Mouse (Mus musculus): ENCODE data around the gene Ptpre. TPM values are rescaled to one million over a fixed set of nuclear protein-coding genes. Genes with fewer than 3 reads are reported as not detected.
"Not testable (repeated sequence)": the region's sequence is repeated elsewhere in the genome, so short reads cannot be mapped to it uniquely, and the experiment has no call there.

Gene Ptpre
- polyA plus RNA-seq, 1 experiment from 2014 or later: 4.7 TPM

DNA sequence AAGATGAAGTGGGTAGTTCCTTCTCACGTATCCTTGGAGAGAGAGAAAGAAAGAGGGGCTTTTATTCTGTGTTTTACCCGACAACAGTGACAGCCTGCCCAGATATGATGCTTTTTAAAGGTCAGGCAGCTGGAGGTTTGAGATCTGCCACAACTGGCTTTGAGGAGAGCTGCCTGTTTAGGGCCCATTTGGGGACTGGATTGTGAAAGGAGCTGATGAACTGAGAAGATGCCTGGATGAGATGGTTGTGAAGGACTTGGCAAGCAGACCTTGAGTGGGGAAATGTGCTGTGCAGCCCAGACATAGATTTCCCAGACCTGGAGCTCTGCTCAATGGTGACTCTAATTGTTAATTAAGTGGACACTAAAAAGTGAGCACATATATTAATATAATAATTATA, 31.3 kb downstream of the Ptpre start:
- H3K27ac ChIP-seq (ENCODE audit: low read depth, low read length): no peak overlapping the region
- no peaks in the 10 kb centered on the region for H3K36me3 ChIP-seq (ENCODE audit: control insufficient read depth, insufficient read depth)
- ATAC-seq: no peak
- no peak overlapping the region for H3K9ac ChIP-seq (ENCODE audit: low read depth, low read length)
- no peaks in the 10 kb centered on the region for H3K27me3 ChIP-seq (replicated peaks; ENCODE audit: control insufficient read depth, insufficient read depth, low read length)
- TF ChIP-seq CTCF (IDR thresholded peaks at IDR 0.05; ENCODE audit: low read depth): no peak
- H3K4me1 ChIP-seq (replicated peaks; ENCODE audit: control insufficient read depth, insufficient read depth, low read length): no peaks in the 10 kb centered on the region
- no peak overlapping the region for H3K4me2 ChIP-seq (replicated peaks; ENCODE audit: low read depth)
- 76% methylated on average over 2 of the region's 2 CpGs for whole genome bisulfite sequencing
- no peaks in the 10 kb centered on the region for H3K9me3 ChIP-seq (ENCODE audit: control insufficient read depth)
- H3K4me3 ChIP-seq (ENCODE audit: low read depth, low read length): no peak overlapping the region

DNA sequence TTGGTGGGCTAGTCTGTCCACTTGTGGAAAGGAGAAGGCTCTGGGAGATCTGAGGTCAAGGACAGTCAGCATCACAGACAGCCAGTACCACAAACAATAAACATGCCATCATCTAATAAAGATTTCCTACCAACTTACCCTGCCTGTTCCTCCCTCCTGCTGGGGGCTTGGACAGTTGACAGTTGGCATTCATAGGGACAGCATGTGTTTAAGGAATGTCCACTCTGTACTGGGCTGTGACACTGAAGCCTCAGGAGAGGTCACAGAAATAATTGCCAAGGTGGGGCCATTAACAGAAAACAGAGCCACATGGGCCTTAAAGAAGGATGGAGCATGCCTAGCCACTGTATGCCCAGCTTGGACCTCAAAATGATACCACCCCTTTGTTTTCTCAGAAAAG, 34.1 kb downstream of the Ptpre start:
- no peak overlapping the region for H3K27ac ChIP-seq (ENCODE audit: low read depth, low read length)
- no peaks in the 10 kb centered on the region for H3K4me1 ChIP-seq (replicated peaks; ENCODE audit: control insufficient read depth, insufficient read depth, low read length)
- no peak for TF ChIP-seq CTCF (IDR thresholded peaks at IDR 0.05; ENCODE audit: low read depth)
- no peak overlapping the region for H3K9ac ChIP-seq (ENCODE audit: low read depth, low read length)
- no peak overlapping the region for H3K4me3 ChIP-seq (ENCODE audit: low read depth, low read length)
- no peaks in the 10 kb centered on the region for H3K9me3 ChIP-seq (ENCODE audit: control insufficient read depth)
- no peaks in the 10 kb centered on the region for H3K27me3 ChIP-seq (replicated peaks; ENCODE audit: control insufficient read depth, insufficient read depth, low read length)
- no peaks in the 10 kb centered on the region for H3K36me3 ChIP-seq (ENCODE audit: control insufficient read depth, insufficient read depth)
- ATAC-seq: no peak
- no peak overlapping the region for H3K4me2 ChIP-seq (replicated peaks; ENCODE audit: low read depth)

DNA sequence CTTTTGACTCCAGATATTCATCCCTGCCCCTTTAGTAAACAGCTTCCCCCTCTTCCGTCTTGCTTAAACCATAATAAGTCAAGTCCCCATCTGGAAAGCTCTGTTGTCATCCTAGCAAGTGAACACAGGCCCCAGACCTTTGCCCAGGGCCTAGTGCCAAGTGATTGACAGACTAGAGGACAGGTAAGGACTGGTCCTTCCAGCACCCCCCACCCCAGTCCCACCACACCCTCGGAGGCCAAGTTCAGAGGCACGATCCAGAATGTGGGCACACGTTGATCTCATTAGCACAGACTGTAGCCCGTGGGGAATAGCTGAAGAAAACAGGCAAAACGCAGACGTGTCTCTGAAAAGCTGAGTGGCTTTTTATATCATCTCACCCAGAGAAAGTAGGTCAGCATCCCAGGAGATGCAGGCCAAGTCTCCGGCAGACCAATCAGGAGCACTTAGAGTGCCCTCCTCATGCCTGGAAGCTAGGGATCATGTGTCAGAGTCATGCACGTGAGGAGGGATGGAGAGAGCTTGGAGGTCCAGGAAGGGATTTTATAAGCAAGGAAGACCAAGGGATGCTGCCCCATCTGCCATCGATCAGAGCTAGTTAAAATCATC, 34.8 kb downstream of the Ptpre start:
- H3K9ac ChIP-seq (ENCODE audit: low read depth, low read length): no peak overlapping the region
- H3K27me3 ChIP-seq (replicated peaks; ENCODE audit: control insufficient read depth, insufficient read depth, low read length): no peaks in the 10 kb centered on the region
- WGBS: 46% methylated on average over 10 of the region's 10 CpGs
- no peaks in the 10 kb centered on the region for H3K36me3 ChIP-seq (ENCODE audit: control insufficient read depth, insufficient read depth)
- ATAC-seq: no peak
- H3K4me3 ChIP-seq (ENCODE audit: low read depth, low read length): no peak overlapping the region
- no peak overlapping the region for H3K27ac ChIP-seq (ENCODE audit: low read depth, low read length)
- no peak overlapping the region for H3K4me2 ChIP-seq (replicated peaks; ENCODE audit: low read depth)
- no peak for TF ChIP-seq CTCF (IDR thresholded peaks at IDR 0.05; ENCODE audit: low read depth)
- no peaks in the 10 kb centered on the region for H3K9me3 ChIP-seq (ENCODE audit: control insufficient read depth)
- no peaks in the 10 kb centered on the region for H3K4me1 ChIP-seq (replicated peaks; ENCODE audit: control insufficient read depth, insufficient read depth, low read length)

DNA sequence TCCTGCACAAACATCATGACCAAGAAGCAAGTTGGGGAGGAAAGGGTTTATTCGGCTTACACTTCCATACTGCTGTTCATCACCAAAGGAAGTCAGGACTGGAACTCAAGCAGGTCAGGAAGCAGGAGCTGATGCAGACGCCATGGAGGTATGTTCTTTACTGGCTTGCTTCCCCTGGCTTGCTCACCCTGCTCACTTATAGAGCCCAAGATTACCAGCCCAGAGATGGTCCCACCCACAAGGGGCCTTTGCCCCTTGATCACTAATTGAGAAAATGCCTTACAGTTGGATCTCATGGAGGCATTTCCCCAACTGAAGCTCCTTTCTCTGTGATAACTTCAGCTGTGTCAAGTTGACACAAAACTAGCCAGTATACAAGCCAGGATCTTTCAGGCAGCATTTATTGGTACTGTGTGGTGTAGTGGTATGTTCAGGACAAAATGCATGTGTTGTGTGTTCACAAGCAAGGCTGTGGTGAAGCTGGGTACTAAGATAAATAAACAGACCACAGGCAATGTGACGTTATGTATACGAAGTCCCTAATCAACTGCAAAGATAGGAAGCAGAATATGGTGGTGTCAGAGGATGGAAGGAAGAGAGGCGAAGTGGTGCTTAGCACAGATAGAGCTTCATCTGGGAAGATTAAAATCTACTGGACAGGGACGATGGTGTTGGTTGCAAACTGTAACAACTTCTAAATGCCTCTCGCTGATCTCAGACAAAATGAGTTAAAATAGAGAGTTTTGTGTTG, 38.2 kb downstream of the Ptpre start:
- not testable (repeated sequence) for H3K36me3 ChIP-seq (ENCODE audit: control insufficient read depth, insufficient read depth); H3K4me2 ChIP-seq (replicated peaks; ENCODE audit: low read depth); H3K4me1 ChIP-seq (replicated peaks; ENCODE audit: control insufficient read depth, insufficient read depth, low read length); H3K27me3 ChIP-seq (replicated peaks; ENCODE audit: control insufficient read depth, insufficient read depth, low read length); H3K4me3 ChIP-seq (ENCODE audit: low read depth, low read length); H3K27ac ChIP-seq (ENCODE audit: low read depth, low read length); H3K9me3 ChIP-seq (ENCODE audit: control insufficient read depth); H3K9ac ChIP-seq (ENCODE audit: low read depth, low read length); ATAC-seq
- WGBS: 66% methylated on average over 7 of the region's 7 CpGs

DNA sequence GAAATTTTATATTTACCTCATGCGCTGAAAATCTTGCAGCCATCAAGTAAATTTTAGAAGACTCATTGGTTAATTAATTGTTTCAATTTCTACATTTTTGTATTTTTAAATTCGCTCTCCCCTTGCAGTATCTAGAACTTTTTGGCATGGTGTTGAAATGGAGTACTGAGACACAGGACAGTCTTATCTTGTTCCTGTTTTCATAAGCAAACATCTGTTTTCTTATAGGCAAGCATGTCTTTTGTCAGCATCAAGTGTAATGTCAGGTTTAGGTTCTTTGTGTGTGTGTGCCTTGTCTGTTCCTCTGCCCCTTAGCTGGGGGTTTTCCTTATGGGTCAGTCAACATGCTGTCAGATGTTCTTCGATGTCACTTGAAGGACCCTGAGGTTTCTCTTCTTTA, 39.0 kb downstream of the Ptpre start:
- Histone ChIP-seq H3K4me2 (replicated peaks; ENCODE audit: low read depth) (no peak overlapping the region), H3K4me3 (ENCODE audit: low read depth, low read length) (no peak overlapping the region), H3K27me3 (replicated peaks; ENCODE audit: control insufficient read depth, insufficient read depth, low read length) (no peaks in the 10 kb centered on the region), H3K27ac (ENCODE audit: low read depth, low read length) (no peak overlapping the region), H3K9me3 (ENCODE audit: control insufficient read depth) (no peaks in the 10 kb centered on the region), H3K4me1 (replicated peaks; ENCODE audit: control insufficient read depth, insufficient read depth, low read length) (no peaks in the 10 kb centered on the region), H3K36me3 (ENCODE audit: control insufficient read depth, insufficient read depth) (no peaks in the 10 kb centered on the region), H3K9ac (ENCODE audit: low read depth, low read length) (no peak overlapping the region)
- ATAC-seq: no peak
- no peak for TF ChIP-seq CTCF (IDR thresholded peaks at IDR 0.05; ENCODE audit: low read depth)
- 88% methylated on average over 3 of the region's 3 CpGs for WGBS

DNA sequence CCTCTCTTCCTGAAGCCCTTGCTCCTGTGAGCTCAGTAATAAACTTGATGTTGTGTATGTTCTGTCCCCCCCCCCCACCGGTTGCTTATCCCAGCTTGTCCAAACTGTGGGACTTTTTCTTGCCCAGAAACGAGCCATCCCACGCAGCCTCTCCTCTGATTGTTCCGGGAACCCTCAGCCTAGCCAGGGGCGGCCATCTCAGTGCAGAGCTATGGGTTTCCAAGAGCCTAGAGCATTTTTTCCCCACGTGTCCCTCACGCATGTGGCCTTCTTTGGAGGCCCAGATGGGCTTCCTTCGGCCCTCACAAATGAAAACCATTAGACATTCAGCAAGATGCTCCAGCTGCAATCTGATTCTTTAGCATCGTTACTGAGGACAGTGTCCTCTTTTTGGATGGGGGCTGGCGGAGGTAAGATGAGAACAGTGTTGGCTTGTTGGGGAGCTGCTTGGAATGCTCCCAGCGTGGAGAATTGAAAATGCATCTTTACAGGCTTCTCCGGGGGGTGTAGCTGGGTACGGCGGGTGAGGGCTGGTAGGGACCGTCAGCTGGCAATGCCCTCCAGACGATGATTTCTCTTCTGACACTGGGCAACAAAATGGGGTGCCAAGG, 41.5 kb downstream of the Ptpre start:
- TF ChIP-seq CTCF (IDR thresholded peaks at IDR 0.05; ENCODE audit: low read depth): no peak
- ATAC-seq: no peak
- WGBS: 85% methylated on average over 16 of the region's 16 CpGs
- Histone ChIP-seq H3K36me3 (ENCODE audit: control insufficient read depth, insufficient read depth) (no peaks in the 10 kb centered on the region), H3K4me1 (replicated peaks; ENCODE audit: control insufficient read depth, insufficient read depth, low read length) (no peaks in the 10 kb centered on the region), H3K27ac (ENCODE audit: low read depth, low read length) (no peak overlapping the region), H3K27me3 (replicated peaks; ENCODE audit: control insufficient read depth, insufficient read depth, low read length) (no peaks in the 10 kb centered on the region), H3K4me2 (replicated peaks; ENCODE audit: low read depth) (no peak overlapping the region), H3K9me3 (ENCODE audit: control insufficient read depth) (no peaks in the 10 kb centered on the region), H3K4me3 (ENCODE audit: low read depth, low read length) (no peak overlapping the region), H3K9ac (ENCODE audit: low read depth, low read length) (no peak overlapping the region)

Measured in intestine, postnatal 0 days (tissue).